Mouse (Mus musculus) CD4-positive, CD25-positive, alpha-beta regulatory T cell, adult 4 months (primary cell): ENCODE results near the gene Cdk5. TPM values are rescaled to one million over a fixed set of nuclear protein-coding genes. Genes with fewer than 3 reads are reported as not detected.

ENCODE experiments used
- ATAC-seq: one replicate; pipeline ENCODE4 v1.8.0; 2017
- polyA plus RNA-seq, 2 experiments: library from polyadenylated mRNA; unstranded; fragments of 100-300 nt; shearing (Covaris generic); gene quantifications; one replicate each; pipeline ENCODE4 v1.2.1; 2017

Cdk5 gene
- polyA plus RNA-seq, 2 experiments from 2014 or later, result 53.8 to 61.7 TPM

DNA sequence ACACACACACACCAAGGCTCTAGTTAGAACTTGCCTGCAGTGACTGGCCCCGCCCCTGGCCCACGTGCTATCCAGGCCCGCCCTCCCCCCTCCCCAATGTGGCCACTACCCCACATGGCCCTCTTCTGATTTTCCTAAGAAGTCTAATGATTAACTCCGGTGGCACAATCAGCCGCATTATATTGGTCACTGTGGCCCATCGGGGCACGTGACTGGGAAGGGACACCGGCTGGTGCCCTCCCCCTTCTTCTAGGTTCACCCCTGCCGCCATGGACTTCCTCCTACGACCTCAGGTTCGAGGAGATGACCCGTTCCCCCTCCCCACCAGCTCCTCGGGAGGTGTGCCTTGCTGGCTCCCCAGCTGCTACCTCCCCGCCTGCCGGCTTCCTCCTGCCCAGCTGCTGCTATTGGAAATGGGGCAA, 4.7 kb upstream of the Cdk5 start:
- no peak for ATAC-seq

DNA sequence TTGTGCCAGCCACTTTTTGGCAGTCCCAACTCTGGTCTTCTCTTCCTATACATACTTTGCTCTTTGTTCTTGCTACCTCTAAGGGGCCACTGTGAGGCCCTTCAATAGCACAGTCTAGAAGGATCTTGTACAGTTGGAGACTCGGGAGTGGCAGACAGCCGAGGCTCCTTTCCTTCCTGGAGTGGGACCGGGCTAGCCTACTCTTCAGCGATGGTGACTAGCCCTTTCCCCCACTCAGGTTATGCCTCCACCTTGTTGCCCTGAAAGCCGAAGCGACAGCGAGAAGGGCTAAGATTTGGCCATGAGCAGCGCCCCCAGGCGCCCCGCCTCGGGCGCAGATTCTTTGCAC, 3.9 kb upstream of the Cdk5 start:
- no peak for ATAC-seq

DNA sequence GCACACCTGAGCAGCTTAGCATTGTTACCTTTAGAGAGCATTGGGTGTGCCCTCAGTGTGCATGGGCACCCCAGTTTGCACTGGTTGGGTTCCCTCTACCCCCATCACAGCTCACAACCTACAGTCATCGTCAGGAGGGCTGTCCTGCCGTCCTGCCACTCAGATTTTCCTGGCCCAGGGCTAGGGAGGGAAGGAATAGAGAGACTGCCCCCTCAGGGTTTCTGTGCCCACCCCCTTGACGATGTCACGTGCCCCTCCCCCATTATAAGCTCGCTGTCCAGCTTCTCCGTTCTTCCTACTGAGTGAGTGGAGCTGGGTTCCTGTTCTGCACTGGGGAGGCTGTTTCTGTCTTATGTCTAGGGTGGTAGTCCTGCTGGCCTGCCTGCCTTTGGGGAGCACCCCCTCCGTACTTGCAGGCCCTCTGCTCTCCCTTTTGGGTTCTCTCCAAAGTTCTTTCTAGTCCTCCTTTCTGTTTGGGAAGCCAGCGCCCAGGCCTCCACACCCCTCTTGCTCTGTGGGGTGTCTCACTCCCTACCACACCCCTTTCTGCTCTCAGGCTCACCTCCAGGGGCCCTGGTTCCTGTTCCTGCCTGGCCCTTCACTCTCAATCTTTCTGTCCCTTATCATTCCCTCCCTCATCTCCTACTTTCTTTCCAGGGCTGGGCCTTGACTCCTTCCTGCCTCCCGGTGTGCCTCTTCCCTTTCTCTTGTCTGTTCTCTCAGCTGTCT, 3.4 kb upstream of the Cdk5 start:
- ATAC-seq, result no peak

DNA sequence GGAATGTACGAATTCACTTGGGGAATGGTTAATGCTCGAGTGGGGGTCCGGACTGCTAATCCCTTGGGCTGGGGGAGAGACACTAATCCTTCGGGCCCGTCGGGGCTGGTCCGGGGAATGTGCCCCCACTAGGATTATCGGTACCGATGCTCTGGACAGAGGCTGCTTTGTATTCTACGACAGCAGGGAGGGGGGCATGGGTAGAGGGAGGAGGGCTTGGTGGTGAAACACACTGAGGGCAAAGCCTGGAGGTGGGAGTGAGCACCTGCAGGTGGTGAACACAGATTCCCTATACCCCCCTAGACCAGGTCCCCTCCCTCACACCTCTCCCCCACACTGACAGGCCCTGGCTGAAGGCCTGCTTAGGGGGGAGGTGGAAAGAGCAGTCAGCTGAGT, 2.7 kb upstream of the Cdk5 start:
- ATAC-seq, result no peak

DNA sequence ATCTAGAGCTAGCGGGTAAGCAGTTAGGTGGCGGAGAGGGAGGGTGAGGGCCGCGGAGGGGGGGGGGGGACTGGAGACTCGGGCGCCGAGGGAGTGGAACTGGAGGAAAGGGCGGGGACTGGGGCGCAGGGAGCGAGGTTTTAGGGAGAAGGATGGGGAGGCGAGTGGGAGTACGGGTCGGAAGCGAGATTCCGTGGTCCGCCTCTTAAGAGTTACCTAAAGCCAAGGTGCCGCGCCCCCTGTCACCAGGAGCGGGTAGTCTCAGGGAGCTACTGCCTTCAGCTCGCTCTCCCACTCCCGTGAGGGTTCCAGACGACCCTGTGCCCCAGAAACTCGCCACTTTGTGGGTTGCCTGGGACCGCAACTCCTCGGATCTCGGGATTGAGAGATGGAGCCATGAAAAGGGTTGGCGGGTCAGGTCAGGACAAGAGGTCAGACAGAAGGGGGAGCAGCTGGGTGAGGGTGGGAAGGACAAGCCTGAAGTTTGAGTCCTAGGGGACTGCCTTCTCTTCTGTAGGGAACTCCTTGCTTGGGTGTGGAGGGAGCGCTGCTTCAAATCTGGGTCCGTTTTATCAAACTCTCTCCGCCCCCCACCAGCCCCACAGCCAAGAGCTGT, 2.2 kb upstream of the Cdk5 start:
- ATAC-seq, result no peak

DNA sequence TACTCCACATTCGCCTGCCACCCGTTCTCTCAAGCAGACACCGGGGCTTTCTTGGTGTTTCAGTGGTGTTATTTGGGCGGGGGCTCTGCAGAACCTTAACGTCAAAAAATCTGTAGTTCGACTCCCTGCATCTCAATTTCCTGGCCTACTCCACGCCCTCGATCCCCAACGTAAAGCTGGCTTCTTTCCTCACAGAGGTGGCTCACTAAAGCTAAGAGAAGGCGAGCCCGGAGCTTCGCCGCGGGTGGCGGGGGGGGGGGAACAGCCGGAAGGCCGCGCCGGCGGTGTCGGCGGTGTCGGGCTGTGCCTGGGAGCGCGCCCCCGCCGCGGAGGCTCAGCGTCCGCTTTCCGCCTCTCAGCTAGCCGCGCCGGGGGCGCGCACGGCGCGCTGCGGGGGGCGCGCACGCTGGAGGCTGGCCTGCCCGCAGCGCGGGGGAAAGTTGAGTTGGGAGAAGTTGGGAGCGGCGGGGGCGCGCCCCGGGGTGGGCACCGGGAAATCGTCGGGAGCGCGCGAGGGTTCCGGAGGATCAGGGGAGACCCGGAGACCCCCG, 1.6 kb upstream of the Cdk5 start:
- peak; percentile 46 for ATAC-seq

DNA sequence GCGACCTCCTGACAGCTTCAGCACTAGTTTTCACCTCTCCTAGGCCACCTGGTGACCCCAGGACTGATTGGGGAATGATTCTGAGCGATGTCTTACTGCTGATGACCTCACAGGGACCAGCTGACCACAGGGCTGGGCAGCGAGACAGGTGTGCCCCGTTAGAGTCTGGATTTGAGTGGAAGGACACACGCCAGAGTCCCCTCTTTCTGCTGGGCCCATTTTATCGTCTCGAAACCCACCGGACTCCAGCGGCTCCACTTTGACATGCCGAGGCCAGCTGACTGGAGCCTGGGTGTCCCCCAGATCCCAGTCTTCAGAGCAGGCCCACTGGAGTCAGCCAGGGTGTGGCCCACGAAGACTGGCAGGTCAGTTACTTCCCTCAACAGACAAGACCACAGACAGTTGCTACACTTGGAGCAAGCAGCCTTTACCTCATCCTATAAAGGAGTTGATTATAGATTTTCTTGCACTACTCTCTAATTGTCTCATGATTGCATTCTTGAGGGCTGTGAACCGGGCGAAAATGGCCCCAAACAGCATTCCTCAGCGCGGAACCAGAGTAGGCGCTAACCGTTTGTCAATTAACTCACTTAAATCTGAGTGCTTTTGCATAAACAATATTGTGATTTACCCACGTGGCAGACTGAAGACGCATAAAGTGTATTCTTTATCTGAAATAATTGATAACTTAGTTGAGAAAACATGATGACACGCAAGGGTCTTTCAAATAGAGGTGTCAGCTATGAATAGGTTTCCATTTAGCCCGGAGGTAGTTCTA, 863 bp upstream of the Cdk5 start:
- no peak for ATAC-seq

DNA sequence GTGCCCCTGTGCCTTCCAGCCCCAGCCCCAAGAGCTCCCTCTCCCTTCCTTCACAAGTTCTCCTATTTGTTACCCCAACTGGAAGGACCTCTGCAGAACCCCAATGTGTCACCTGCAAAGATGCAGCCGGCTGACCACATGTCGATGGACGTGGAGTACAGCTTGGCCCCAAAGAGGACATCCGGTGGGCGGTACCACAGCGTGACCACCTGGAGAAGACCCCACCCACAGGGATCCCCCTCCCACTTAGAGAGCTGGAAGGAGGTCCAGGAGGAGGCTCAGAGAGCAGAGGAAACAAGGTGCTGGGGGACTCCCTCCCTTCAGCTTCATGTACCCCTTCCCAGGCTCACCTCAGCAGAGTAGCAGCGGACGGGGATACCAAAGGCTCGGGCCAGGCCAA, 2.9 kb downstream of the Cdk5 start:
- no peak for ATAC-seq

DNA sequence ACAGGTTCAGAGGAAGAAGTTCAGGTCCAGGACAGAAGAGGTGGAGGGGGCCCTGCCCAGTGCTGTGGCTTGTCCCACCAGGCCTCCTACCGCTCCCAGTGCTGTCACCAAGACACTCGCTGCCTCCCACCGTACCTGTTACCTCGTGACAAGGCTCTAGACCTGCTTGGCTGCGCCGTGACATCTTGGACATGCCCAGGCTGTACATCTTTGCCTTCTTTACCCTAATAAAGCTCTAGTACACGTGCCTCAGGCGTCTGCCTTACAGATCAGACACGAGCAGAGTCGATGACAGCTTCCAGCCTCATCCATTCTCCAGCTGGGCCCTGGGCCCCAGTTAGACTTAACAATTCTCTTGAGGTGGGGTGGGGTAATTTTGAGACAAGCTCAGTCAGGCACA, 5.7 kb downstream of the Cdk5 start:
- no peak for ATAC-seq

DNA sequence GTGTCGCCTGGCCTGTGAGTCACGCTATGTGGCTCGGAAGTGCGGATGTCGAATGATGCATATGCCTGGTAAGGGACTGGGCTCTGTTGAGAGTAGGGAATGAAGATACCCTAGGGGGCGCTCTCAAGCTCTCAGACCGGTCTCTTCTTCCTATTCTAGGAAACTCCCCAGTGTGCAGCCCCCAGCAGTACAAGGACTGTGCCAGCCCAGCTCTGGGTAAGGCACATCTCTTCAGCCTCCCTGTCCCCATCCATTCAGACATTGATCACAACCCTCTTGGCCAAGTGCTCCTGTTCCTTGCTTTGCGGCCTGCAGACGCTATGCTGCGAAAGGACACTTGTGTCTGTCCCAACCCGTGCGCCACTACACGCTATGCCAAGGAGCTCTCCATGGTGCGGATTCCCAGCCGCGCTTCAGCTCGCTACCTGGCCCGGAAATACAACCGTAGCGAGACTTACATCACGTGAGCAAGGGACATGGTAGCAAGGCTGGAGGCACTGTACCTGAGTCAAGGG, 7.1 kb downstream of the Cdk5 start:
- peak; percentile 92 for ATAC-seq

DNA sequence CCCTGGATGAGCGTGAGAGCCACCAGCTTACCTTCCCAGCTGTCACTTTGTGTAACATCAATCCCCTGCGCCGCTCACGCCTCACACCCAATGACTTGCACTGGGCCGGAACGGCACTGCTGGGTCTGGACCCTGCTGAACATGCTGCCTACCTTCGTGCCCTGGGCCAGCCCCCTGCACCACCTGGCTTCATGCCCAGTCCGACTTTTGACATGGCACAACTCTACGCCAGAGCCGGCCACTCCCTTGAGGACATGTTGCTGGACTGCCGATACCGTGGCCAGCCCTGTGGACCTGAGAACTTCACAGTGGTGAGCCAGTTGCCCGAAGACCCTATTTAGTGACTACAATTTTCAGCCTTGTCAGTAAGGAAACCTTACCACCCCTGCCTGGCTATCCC, 9.4 kb downstream of the Cdk5 start:
- no peak for ATAC-seq

DNA sequence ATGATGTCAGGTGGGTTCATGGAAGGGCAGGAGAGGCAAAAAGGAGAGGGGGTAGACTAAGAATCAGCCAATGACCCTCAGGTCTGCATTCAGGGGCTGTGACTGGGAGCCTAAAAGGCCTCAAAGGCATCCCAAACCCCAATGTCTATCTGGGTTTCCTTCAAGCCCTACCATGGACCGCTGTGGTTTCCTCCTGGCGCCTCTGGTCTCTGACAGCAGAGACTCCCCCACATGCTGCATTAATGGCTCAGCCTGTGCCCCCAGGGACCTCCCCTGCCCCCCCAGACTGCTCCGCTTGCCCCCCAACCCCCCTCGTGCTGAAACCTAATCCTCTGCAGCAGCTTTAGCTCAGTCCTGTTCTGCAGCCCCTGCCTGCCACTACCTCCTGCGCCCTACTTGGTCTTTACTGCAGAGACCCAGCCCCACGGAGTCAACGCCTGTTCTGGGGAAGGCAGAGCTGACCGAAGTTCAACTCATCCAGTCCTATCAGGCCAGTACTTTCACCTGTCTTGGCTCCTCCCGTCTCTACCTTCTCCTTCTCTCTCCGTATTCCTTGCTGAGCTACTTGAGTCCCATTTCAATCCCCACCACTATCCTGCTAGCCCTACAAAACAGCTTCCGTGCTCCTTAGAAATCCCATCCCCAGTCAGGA, 10.2 kb downstream of the Cdk5 start, which contains the start of gene Asic3:
Gene Asic3, plus strand, starts transcription at position 351 of the 652 bp plus-strand sequence.
- ATAC-seq, result no peak

DNA sequence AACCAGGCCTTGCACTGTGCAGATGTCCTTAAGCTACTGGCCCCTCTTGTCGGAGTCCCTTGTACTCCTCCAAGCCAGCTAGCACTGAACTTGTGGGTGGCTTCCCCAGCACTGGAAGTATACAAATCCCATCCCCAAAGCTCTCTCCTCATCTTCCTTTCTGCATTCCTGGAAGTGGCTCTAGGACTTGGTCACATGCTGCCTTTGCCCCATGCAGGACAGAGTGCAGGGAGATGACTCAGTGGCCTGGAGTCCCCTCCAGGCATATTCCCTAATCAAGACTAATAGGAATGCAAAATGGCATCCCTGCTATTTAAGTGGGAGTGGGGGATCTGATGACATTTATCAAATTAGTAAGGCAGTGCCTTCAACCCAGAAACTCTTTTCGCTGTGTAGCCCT, 11.3 kb downstream of the Cdk5 start:
- ATAC-seq, result no peak

DNA sequence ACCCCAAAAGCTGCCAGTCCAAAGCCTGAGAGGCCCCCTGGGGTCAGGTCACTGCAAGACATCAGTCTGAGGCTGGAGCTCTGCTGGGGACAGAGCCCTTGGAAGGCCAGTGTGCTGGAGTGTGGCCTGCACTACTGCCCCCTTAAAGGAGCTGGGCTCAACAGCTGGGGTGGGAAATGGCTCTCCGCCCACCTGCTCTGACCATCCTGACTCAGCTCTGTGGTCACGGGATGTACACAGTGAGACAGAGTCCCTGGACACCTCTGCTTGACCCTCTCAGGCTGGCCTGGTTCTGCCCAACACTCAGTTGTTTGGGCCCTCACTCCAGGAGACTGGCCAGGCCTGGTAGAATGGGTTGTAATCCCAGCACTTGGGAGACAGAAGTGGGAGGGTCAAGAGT, 13.9 kb downstream of the Cdk5 start:
- no peak for ATAC-seq

DNA sequence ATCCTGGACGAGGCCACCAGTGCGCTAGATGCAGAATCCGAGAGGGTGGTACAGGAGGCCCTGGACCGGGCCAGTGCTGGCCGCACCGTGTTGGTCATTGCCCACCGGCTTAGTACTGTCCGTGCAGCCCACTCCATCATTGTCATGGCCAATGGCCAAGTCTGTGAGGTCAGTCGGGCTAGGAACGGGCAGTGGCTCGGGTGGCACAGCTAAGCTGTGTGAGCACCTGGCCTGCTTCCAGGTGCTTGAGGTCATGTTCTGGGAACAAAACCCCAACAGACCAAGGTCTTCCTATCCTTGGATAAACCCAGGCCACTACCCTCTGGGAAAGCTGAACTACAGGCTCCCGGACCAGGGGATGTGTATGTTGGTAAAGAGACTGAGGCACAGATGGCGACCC, 14.7 kb downstream of the Cdk5 start:
- ATAC-seq, result no peak

DNA sequence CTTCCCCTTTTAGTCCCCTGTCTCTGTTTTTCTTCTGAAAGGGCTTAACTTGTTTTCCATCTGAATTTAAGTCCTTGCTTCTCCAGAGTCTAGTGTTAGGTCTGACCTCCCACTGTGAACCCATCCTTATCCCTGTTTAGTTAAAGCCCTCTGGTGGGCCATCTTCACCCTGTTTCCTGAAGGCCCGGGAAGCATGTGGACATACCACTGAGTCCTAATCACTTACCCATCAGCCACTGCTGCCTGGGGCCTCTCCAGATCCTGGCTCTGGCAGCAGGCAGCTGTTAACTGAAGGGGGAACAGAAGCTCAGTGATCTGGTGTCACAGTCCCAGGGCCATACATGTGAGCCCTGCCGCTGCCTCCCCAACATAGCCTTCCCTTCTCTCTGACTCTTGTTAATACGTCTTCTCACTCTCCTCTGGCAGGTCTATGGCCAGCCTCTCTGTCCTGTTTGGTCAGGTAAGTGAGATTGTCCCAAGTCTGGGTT, 17.9 kb downstream of the Cdk5 start:
- no peak for ATAC-seq

DNA sequence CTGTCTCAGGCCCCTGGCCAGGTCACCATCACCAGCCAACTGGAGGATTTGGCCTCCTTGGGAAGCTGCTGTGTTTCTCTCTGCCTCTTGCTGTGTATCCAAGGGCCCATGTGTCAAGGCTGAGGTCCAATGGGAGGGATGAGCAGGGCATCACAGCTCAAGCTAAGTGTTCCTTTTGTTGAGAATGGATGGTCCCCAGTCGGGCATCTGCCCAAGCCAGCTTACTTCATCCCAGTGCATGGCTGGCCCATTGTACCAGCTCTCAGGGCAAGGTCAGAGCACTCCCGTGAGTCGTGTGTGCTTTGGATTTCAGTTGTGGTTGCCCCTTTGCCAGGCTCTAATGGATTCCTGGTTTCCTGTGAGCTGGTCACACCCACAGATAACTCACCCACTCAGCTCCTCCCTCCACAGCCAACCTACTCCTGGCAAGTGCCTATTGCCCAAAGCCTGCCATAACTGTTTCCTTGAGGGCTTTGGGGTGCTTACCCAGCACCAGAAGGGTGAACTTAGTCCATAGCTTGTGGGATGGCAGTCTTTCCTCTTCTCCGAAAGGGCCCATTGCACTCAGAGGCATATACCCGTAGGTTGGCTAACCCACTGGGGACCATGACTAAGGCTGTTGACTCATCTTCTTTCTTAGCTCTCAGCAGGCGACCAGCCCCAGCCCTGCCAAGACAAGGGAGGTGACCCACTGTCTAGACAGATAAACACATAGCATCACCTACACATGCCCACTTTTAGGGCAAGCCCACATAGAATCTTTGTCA, 18.6 kb downstream of the Cdk5 start:
- ATAC-seq, result no peak

DNA sequence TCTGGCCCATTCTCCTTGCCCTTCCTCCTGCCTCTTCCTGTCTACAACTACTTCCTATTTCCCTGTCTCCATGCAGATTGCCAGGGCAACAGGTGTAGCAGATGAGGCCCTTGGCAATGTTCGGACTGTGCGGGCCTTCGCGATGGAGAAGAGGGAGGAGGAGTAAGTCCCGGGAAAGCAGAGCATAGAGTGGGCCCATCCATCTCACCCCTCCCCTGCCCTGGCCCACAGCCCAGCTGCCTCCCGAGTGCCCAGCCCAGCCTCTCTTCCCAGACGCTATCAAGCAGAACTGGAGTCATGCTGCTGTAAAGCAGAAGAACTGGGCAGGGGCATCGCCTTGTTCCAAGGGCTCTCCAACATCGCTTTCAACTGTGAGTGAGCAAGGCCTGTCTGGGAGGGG, 21.4 kb downstream of the Cdk5 start:
- no peak for ATAC-seq

DNA sequence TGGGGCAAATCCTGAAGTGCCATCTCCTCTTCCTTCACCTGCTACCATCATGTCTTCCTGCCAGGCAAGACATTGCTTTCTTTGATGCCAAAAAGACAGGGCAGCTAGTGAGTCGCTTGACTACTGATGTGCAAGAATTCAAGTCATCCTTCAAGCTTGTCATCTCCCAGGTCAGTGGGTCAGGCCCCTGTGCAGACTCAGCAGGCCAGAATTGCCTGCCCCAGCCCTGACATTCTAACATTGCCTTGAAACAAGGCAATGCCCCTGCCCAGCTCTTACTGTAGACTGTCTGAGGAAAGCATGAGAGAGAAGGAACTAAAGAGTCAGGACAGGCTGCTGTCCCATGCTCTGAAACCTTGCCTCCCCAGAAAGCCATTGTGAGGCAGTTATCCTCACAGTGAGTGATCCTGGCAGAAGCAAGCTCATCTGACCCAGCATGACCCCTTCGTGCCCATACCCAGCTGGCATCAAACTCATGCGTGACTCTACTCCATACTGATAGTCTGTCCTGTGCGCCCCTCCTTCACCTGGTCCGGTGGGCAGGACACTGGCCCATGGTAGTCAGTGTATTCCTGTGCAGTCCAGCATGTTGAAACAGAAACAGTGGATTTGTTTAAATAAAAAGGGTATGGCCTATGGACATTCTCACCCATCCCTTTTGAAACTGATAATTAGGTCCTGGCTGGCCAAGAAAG, 22.3 kb downstream of the Cdk5 start:
- no peak for ATAC-seq

DNA sequence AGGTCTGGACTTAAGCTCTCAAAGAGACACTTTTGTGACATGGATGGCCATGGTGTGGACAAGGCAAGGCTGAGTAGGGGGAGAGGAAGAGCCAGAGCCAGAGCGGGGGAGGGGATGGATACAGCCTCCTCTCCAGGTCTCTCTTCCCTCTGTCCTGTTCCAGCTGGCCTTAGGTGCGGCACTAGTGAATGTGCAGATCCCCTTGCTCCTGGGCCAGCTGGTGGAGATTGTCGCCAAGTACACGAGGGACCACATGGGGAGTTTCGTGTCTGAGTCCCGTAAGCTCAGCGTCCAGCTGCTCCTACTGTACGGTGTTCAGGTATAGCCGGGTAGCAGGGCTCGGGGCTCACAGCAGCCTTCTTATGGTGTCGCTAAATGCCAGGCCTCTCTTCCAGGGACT, 23.0 kb downstream of the Cdk5 start:
- ATAC-seq, result no peak

DNA sequence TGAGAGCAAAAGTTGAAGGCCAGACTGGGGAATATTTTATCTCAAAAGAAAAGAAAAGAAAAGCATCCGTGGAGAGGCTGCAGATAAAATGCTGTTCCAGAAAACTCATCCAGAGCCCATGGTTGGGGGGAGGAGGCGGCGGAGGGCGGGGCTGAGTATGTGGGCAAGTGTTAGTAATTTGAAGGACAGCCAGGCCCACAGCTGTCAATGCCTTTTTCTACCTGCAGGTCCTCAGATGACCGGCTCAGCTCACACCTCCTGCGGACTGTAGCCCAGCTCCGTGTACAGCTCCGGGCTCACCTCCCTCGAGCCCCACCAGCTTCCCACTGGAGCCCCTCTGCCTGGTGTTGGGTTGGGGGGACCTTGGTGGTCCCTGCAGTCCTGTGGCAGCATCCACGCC, 23.6 kb downstream of the Cdk5 start:
- ATAC-seq, result no peak
